Mouse (Mus musculus) heart, postnatal 0 days (tissue): ENCODE results near the gene Reep6. TPM values are rescaled to one million over a fixed set of nuclear protein-coding genes. Genes with fewer than 3 reads are reported as not detected.

Experiments used
- ATAC-seq: fragments of 200-750 bp; cut with Nextera tagmentation; 2 replicates; pipeline ENCODE4 v1.8.0; 2017; ENCODE audit warnings: low read depth, moderate number of reproducible peaks, moderate library complexity; ENCODE audit not compliant: insufficient read depth
- DNase-seq: peaks from one replicate; pipeline ENCODE4 v3.0.0-alpha.2; 2016; ENCODE audit warnings: low spot score
- H3K27ac ChIP-seq: fragments of 300-500 bp; sonication (generic); 2 replicates; pipeline ENCODE4 v1.5.1; 2014; ENCODE audit warnings: low read depth, mild to moderate bottlenecking
- H3K27me3 ChIP-seq: fragments of 300-500 bp; sonication (generic); 2 replicates; pipeline ENCODE4 v1.6.1; 2014; ENCODE audit warnings: low read length, mixed read lengths; ENCODE audit not compliant: control insufficient read depth, insufficient read depth
- H3K36me3 ChIP-seq: fragments of 300-500 bp; sonication (generic); replicated peaks from 2 replicates; pipeline ENCODE4 v1.6.1; 2014; ENCODE audit warnings: low read length, mixed read lengths; ENCODE audit not compliant: control insufficient read depth, insufficient read depth
- H3K4me1 ChIP-seq: fragments of 300-500 bp; sonication (generic); 2 replicates; pipeline ENCODE4 v1.6.1; 2014; ENCODE audit warnings: antibody characterized with exemption; ENCODE audit not compliant: control insufficient read depth, insufficient read depth
- H3K4me2 ChIP-seq: fragments of 300-500 bp; sonication (generic); 2 replicates; pipeline ENCODE4 v1.6.1; 2014; ENCODE audit warnings: low read depth, mild to moderate bottlenecking, low read length, moderate library complexity
- H3K4me3 ChIP-seq: fragments of 300-500 bp; sonication (generic); 2 replicates; pipeline ENCODE4 v1.5.1; 2014; ENCODE audit warnings: low read depth, low read length
- H3K9ac ChIP-seq: fragments of 300-500 bp; sonication (generic); replicated peaks from 2 replicates; pipeline ENCODE4 v1.6.1; 2014; ENCODE audit warnings: low read depth, low read length, mixed read lengths
- H3K9me3 ChIP-seq: fragments of 300-500 bp; sonication (generic); replicated peaks from 2 replicates; pipeline ENCODE4 v1.6.1; 2016; ENCODE audit warnings: low read length; ENCODE audit not compliant: control insufficient read depth
- CTCF ChIP-seq: IDR thresholded peaks from 2 replicates; pipeline ENCODE4 v1.5.1; 2016; ENCODE audit warnings: antibody characterized with exemption, control low read depth, low read depth
- EP300 ChIP-seq: IDR thresholded peaks from 2 replicates; pipeline ENCODE4 v1.6.1; 2016; ENCODE audit warnings: antibody characterized with exemption, low read depth
- WGBS: fragments of 180-500 bp; shearing (Covaris S2); extraction: QIAGEN DNeasy Blood & Tissue Kit; methylation state at CpG from one replicate; pipeline ENCODE4 v1.1.7; 2014; 5-methylcytosine and 5-hydroxymethylcytosine counted together
- polyA plus RNA-seq: library from polyadenylated mRNA; unstranded; fragments of >200 nt; fragmentation: Nextera tagmentation; extraction: Ambion mirVana; gene quantifications from 2 replicates; pipeline ENCODE4 v1.2.1, GENCODE M21; 2015
- total RNA-seq: library from RNA; depleted of rRNA; stranded (reverse); fragments of >200 nt; gene quantifications from 2 replicates; pipeline ENCODE4 v1.2.3, GENCODE M21; 2014; ENCODE audit warnings: low replicate concordance

The Reep6 gene
- total and polyA plus RNA-seq, 2 experiments from 2014 or later = 0.85 TPM; not detected in 1

DNA sequence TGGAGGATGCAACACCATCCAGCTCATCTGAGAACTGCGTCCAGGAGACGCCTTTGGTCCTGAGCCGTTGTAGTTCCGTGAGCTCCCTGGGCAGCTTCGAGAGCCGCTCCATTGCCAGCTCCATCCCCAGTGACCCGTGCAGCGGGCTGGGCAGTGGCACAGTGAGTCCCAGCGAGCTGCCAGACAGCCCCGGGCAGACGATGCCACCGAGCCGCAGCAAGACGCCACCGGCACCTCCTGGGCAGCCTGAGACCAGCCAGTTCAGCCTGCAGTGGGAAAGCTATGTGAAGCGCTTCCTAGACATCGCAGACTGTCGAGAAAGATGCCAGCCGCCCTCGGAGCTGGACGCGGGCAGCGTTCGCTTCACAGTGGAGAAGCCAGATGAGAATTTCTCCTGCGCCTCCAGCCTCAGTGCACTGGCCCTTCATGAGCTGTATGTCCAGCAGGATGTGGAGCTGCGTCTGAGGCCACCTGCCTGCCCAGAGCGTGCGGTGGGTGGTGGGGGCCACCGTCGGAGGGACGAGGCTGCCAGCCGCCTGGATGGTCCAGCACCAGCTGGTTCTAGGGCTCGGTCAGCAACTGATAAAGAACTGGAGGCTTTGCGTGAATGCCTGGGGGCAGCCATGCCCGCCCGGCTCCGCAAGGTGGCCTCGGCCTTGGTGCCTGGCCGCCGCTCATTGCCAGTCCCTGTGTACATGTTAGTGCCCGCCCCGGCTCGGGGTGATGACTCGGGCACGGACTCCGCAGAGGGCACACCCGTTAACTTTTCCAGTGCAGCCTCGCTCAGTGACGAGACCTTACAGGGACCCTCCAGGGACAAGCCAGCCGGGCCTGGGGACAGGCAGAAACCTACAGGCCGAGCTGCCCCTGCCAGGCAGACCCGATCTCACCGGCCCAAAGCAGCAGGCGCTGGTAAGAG, 16.9 kb upstream of the Reep6 start:
- TF ChIP-seq EP300 (no peak), CTCF (no peak)
- DNase-seq (no peak), ATAC-seq (no peak)
- Histone ChIP-seq H3K9me3 (no peaks in the 10 kb centered on the region), H3K27ac (no peak overlapping the region), H3K4me2 (no peak overlapping the region), H3K4me3 (no peak overlapping the region), H3K9ac (no peak overlapping the region), H3K4me1 (peaks cover 27% of the 10 kb centered on the region), H3K36me3 (no peaks in the 10 kb centered on the region), H3K27me3 (peaks cover 71% of the 10 kb centered on the region)
- 61% methylated on average over 54 of the region's 54 CpGs for WGBS

DNA sequence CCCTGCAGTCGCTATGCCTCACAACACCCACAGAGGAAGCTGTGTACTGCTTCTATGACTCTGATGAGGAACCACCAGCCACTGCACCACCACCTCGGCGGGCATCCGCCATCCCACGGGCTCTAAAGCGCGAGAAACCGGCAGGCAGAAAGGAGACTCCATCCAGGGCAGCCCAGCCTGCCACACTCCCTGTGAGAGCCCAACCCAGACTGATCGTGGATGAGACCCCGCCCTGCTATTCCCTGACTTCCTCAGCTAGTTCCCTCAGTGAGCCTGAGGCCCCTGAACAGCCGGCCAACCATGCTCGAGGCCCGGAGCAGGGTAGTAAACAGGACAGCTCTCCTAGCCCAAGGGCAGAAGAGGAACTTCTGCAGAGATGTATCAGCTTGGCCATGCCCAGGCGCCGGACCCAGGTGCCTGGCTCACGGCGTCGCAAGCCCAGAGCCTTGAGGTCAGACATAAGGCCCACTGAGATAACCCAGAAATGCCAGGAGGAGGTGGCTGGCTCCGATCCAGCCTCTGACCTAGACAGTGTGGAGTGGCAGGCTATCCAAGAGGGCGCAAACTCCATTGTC, 16.0 kb upstream of the Reep6 start:
- peak overlapping the region; percentile 11; the same call in 1 of the 2 replicates for H3K4me2 ChIP-seq
- H3K4me1 ChIP-seq = peaks cover 27% of the 10 kb centered on the region

GRCm38 (mm10) chr10:80314494-80315001, 15.2 kb upstream of the Reep6 start:
- 44% methylated on average over 16 of the region's 16 CpGs for WGBS
- H3K4me3 ChIP-seq = no peak overlapping the region
- H3K27ac ChIP-seq = no peak overlapping the region
- DNase-seq (no peak), ATAC-seq (no peak)
- H3K9me3 ChIP-seq = no peaks in the 10 kb centered on the region
- H3K4me2 ChIP-seq = no peak overlapping the region
- no peak overlapping the region for H3K9ac ChIP-seq
- H3K36me3 ChIP-seq = peaks cover 10% of the 10 kb centered on the region
- peaks cover 31% of the 10 kb centered on the region for H3K4me1 ChIP-seq
- TF ChIP-seq EP300 (no peak), CTCF (no peak)
- peaks cover 60% of the 10 kb centered on the region for H3K27me3 ChIP-seq

More for the DNA sequence above, 16.0 kb upstream of the Reep6 start:
- 18% methylated on average over 20 of the region's 20 CpGs for WGBS
- Histone ChIP-seq H3K27me3 (peaks cover 66% of the 10 kb centered on the region), H3K27ac (no peak overlapping the region), H3K9me3 (no peaks in the 10 kb centered on the region), H3K4me3 (no peak overlapping the region), H3K9ac (no peak overlapping the region), H3K36me3 (peaks cover 6% of the 10 kb centered on the region)
- no peak for DNase-seq
- no peak for ATAC-seq
- no peak for TF ChIP-seq CTCF
- TF ChIP-seq EP300 = no peak

GRCm38 (mm10) chr10:80315315-80315714, 14.4 kb upstream of the Reep6 start:
- no peak overlapping the region for H3K9ac ChIP-seq
- peaks cover 34% of the 10 kb centered on the region for H3K4me1 ChIP-seq
- no peak overlapping the region for H3K4me2 ChIP-seq

DNA sequence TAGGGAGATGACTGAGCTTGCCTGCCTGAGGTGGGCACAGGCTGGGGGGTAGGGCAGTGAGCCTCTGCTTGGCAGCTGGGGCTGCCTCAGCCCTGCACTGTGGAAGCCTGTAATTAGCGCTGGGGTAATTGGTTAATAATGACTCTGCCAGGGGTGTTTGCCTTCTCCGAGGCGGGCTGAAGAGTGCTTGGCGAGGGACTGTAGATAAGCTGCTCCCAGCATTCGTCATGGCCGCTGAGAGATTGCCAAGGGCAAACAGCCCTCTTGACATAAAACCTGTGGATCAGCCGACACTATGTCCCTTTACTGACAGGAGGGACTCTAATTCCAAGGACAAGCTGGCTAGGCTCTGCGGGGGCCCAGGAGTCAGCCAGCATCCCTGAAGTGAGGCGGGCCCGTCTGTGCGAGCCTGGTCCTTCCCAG, 13.4 kb upstream of the Reep6 start:
- Histone ChIP-seq H3K36me3 (peaks cover 10% of the 10 kb centered on the region), H3K4me3 (no peak overlapping the region), H3K9me3 (no peaks in the 10 kb centered on the region), H3K27me3 (peaks cover 46% of the 10 kb centered on the region), H3K4me2 (peak overlapping the region; percentile 27), H3K9ac (0 out of 2 replicates have a peak overlapping the region, but pooled peaks have one; percentile 14), H3K4me1 (peaks cover 34% of the 10 kb centered on the region), H3K27ac (peak overlapping the region; percentile 40)
- TF ChIP-seq CTCF = no peak
- TF ChIP-seq EP300 = no peak
- WGBS = 15% methylated on average over 11 of the region's 11 CpGs
- ATAC-seq = peak; percentile 53
- DNase-seq = peak; percentile 62

More at GRCm38 (mm10) chr10:80315315-80315714, 14.4 kb upstream of the Reep6 start:
- no peak for DNase-seq
- no peak for TF ChIP-seq EP300
- no peak for TF ChIP-seq CTCF
- Histone ChIP-seq H3K36me3 (peaks cover 10% of the 10 kb centered on the region), H3K27me3 (peaks cover 56% of the 10 kb centered on the region), H3K9me3 (no peaks in the 10 kb centered on the region), H3K27ac (no peak overlapping the region), H3K4me3 (no peak overlapping the region)
- WGBS = 38% methylated on average over 27 of the region's 27 CpGs
- ATAC-seq = no peak
